Mouse (Mus musculus) stomach, postnatal 0 days (tissue): ENCODE data around the gene Nsl1.

Experiments used
- CTCF ChIP-seq: IDR thresholded peaks from 2 replicates; pipeline ENCODE4 v1.5.1; 2016; ENCODE audit warnings: antibody characterized with exemption, low read depth, mild to moderate bottlenecking, moderate library complexity
- EP300 ChIP-seq: optimal IDR thresholded peaks from 2 replicates; pipeline ENCODE3; 2016; ENCODE audit warnings: antibody characterized with exemption

DNA sequence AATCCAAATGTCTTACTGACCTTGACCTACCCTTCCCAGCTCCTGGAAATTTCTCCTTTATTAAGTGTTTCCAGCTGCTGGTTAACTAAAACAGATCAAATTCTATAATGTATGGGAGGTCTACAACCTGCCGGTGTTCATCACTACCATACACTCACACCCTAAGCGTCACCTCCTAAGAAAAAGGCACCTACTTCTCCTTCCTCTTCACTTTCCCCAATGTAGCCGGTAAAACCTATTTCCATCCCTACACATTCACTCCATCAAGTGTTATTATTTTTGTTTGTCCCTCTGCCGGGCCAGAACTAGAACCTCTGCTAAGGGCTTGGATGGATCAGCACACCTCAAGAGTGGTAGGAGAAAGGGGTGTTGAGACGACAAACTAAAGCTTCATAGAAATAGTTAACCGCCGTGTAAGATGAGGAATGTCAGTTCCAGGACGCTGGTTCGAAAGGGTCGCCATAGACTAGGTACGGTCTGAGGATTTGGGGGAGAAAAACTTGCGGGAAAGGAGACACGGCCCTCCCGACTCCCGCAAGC lies 501 bp upstream of the Nsl1 start:
- no peak for TF ChIP-seq EP300
- TF ChIP-seq CTCF = no peak
